Mouse (Mus musculus) left cerebral cortex, postnatal 10 days (tissue): ENCODE data around the gene Slc15a5. TPM values are rescaled to one million over a fixed set of nuclear protein-coding genes. Genes with fewer than 3 reads are reported as not detected.

ENCODE experiments used
- DNase-seq, 2 experiments: peaks; one replicate each; pipeline ENCODE4 v3.0.0; 2021 to 2022; ENCODE audit warnings: low spot score in 2 of 2, mixed read lengths in 1 of 2; ENCODE audit errors: extremely low spot score in 1 of 2
- intact Hi-C: fragments of 180-260 bp; cut with DNase I; formaldehyde crosslinking; loops from one replicate; pipeline ENCODE4 v1.15.1; 2025
- total RNA-seq, 2 experiments: library from RNA; stranded (reverse); gene quantifications; 2 replicates each; pipeline ENCODE4 v1.2.3; 2021

Gene Slc15a5
- total RNA-seq, 2 experiments from 2014 or later: not detected

- DNase-seq: no peak
- intact Hi-C loops: no loop called here
These were observed 98.6 kb downstream of the Slc15a5 start for GRCm38 (mm10) chr6:137980905-137981696.

- DNase-seq: no peak
These were observed 99.3 kb downstream of the Slc15a5 start for GRCm38 (mm10) chr6:137980413-137980812.

GRCm38 (mm10) chr6:137979802-137980201, 99.9 kb downstream of the Slc15a5 start:
- no peak for DNase-seq

More at GRCm38 (mm10) chr6:137980413-137980812, 99.3 kb downstream of the Slc15a5 start:
- intact Hi-C loops: no loop called here

GRCm38 (mm10) chr6:137976021-137976420, 103.7 kb downstream of the Slc15a5 start:
- no peak for DNase-seq
- intact Hi-C loops: no loop called here

More at GRCm38 (mm10) chr6:137979802-137980201, 99.9 kb downstream of the Slc15a5 start:
- intact Hi-C loops: no loop called here

GRCm38 (mm10) chr6:137963703-137964102, 116.0 kb downstream of the Slc15a5 start:
- DNase-seq: no peak
- intact Hi-C loops: no loop called here

GRCm38 (mm10) chr6:137962836-137963235, 116.9 kb downstream of the Slc15a5 start:
- no peak for DNase-seq
- intact Hi-C loops: no loop called here

GRCm38 (mm10) chr6:137960023-137960778, 119.5 kb downstream of the Slc15a5 start:
- DNase-seq: no peak
- intact Hi-C loops: no loop called here

- intact Hi-C loops: no loop called here
- DNase-seq: no peak
These were observed 122.1 kb downstream of the Slc15a5 start for GRCm38 (mm10) chr6:137957630-137958029.

- intact Hi-C loops: no loop called here
- no peak for DNase-seq
These were observed 122.8 kb downstream of the Slc15a5 start for GRCm38 (mm10) chr6:137956783-137957429.

GRCm38 (mm10) chr6:137946520-137946919, 133.2 kb downstream of the Slc15a5 start:
- no peak for DNase-seq
- intact Hi-C loops: no loop called here

GRCm38 (mm10) chr6:137940374-137941218, 139.1 kb downstream of the Slc15a5 start:
- no peak for DNase-seq
- intact Hi-C loops: no loop called here

GRCm38 (mm10) chr6:137937541-137937940, 142.2 kb downstream of the Slc15a5 start:
- no peak for DNase-seq
- intact Hi-C loops: no loop called here

- intact Hi-C loops: no loop called here
- DNase-seq: no peak
These were observed 143.4 kb downstream of the Slc15a5 start for GRCm38 (mm10) chr6:137936268-137936667.

GRCm38 (mm10) chr6:137935857-137936256, 143.9 kb downstream of the Slc15a5 start:
- no peak for DNase-seq
- intact Hi-C loops: no loop called here

- intact Hi-C loops: no loop called here
- DNase-seq: peak in 1 of 2 experiments; percentile 66
These were observed 144.4 kb downstream of the Slc15a5 start for GRCm38 (mm10) chr6:137935341-137935740.

- DNase-seq: peak; percentile 55 to 82
- intact Hi-C loops: no loop called here
These were observed 145.0 kb downstream of the Slc15a5 start for GRCm38 (mm10) chr6:137934545-137935298.
